Mouse (Mus musculus) embryo, embryonic 9.5 days (tissue): Measurements from ENCODE around the gene Ybx3.
A peak's percentile ranks its signal among the peaks of the same experiment; 100 is the strongest.

ENCODE experiments used
- DNase-seq: peaks from one replicate; pipeline ENCODE4 v3.0.0-alpha.2; 2017; ENCODE audit errors: extremely low spot score

Ybx3 gene

GRCm38 (mm10) chr6:131388040-131389021, at the start of gene Ybx3:
Gene Ybx3 (minus strand): TSS chr6:131388476.
- DNase-seq: peak; percentile 84

- DNase-seq: no peak
These were observed 48.4 kb upstream of the Ybx3 start for GRCm38 (mm10) chr6:131436626-131437025.

- DNase-seq: peak; percentile 1
These were observed 45.8 kb upstream of the Ybx3 start for GRCm38 (mm10) chr6:131434088-131434487.

GRCm38 (mm10) chr6:131433153-131434048, 45.1 kb upstream of the Ybx3 start:
- peak; percentile 52 for DNase-seq

- DNase-seq: no peak
These were observed 33.3 kb upstream of the Ybx3 start for GRCm38 (mm10) chr6:131421572-131421971.

GRCm38 (mm10) chr6:131419614-131420013, 31.3 kb upstream of the Ybx3 start:
- no peak for DNase-seq

- DNase-seq: peak; percentile 8
These were observed 30.5 kb upstream of the Ybx3 start for GRCm38 (mm10) chr6:131418770-131419169.

- no peak for DNase-seq
These were observed 23.0 kb upstream of the Ybx3 start for GRCm38 (mm10) chr6:131411116-131411843.

- no peak for DNase-seq
These were observed 18.7 kb upstream of the Ybx3 start for GRCm38 (mm10) chr6:131406957-131407356.

- no peak for DNase-seq
These were observed 17.6 kb upstream of the Ybx3 start for GRCm38 (mm10) chr6:131405896-131406295.

- DNase-seq: no peak
These were observed 16.9 kb upstream of the Ybx3 start for GRCm38 (mm10) chr6:131405174-131405573.

- DNase-seq: no peak
These were observed 16.0 kb upstream of the Ybx3 start for GRCm38 (mm10) chr6:131404260-131404659.

GRCm38 (mm10) chr6:131403036-131403435, 14.8 kb upstream of the Ybx3 start:
- no peak for DNase-seq

GRCm38 (mm10) chr6:131402606-131403005, 14.3 kb upstream of the Ybx3 start:
- DNase-seq: no peak

- no peak for DNase-seq
These were observed 13.0 kb upstream of the Ybx3 start for GRCm38 (mm10) chr6:131401259-131401658.

- no peak for DNase-seq
These were observed 8.4 kb upstream of the Ybx3 start for GRCm38 (mm10) chr6:131396650-131397049.

- no peak for DNase-seq
These were observed 5.8 kb upstream of the Ybx3 start for GRCm38 (mm10) chr6:131393873-131394660.

- peak; percentile 58 for DNase-seq
These were observed 846 bp downstream of the Ybx3 start for GRCm38 (mm10) chr6:131387221-131388039.

GRCm38 (mm10) chr6:131386416-131387019, 1.8 kb downstream of the Ybx3 start:
- DNase-seq: no peak
